8 mouse cellular contexts compared by ENCODE assay signal in genomic region chr7:19227883-19228792, GRCm38 (mm10). TPM values are rescaled to one million over a fixed set of nuclear protein-coding genes. Genes with fewer than 3 reads are reported as not detected.
DNase-seq lines count a peak whose midpoint lies in the region; ATAC-seq lines count a peak whose summit lies in the region.

TSS of gene Opa3 (plus strand) at chr7:19228334.

- ATAC-seq in megakaryocyte progenitor cell, adult 5-6 weeks (replicated peaks; ENCODE audit: poor library complexity), result peak; percentile 76

- DNase-seq in adipocyte (ENCODE audit: low spot score), result peak; percentile 98
- peak; percentile 100 for DNase-seq in embryo, embryonic 10 days (ENCODE audit: low spot score)
- DNase-seq in gastrocnemius, postnatal 10 days, result peak; percentile 97
- peak; percentile 100 for DNase-seq in induced T-regulatory cell, adult 2 months (ENCODE audit: low read depth)
- peak; percentile 99 to 100 for DNase-seq in left cerebral cortex, adult 9 months (ENCODE audit: low spot score in 2 of 2)
- peak; percentile 100 for DNase-seq in right cerebral cortex, postnatal 14 days
- DNase-seq in urinary bladder, postnatal 36 days (ENCODE audit: low spot score in 2 of 2), result peak; percentile 99

RNA-seq across cellular contexts. Expression of gene Opa3, which starts in this region (rescaled TPM):
- 10 to 100 TPM; 36.9 to 37.8 TPM for total RNA-seq in gastrocnemius, postnatal 10 days (2021)
- total RNA-seq in megakaryocyte progenitor cell, adult 5-6 weeks (2015), result 12.4 and 16.1 TPM in 2 replicates
- 19.9 and 25.0 TPM in 2 replicates for total RNA-seq in megakaryocyte progenitor cell, adult 5-6 weeks (2017)

Comparison
In these comparisons a context has a peak if more than half of its experiments do, and no peak if none do; other contexts are left out.
1. Peak in every context shown above with its lines: DNase-seq and ATAC-seq.